Mouse (Mus musculus) testis, postnatal 10 days (tissue): ENCODE results near the gene Myom3.
"Not testable (repeated sequence)": the region's sequence is repeated elsewhere in the genome, so short reads cannot be mapped to it uniquely, and the experiment has no call there.

Experiments
- DNase-seq: peaks from one replicate; pipeline ENCODE4 v3.0.0; 2021; ENCODE audit warnings: low spot score

The Myom3 gene

DNA sequence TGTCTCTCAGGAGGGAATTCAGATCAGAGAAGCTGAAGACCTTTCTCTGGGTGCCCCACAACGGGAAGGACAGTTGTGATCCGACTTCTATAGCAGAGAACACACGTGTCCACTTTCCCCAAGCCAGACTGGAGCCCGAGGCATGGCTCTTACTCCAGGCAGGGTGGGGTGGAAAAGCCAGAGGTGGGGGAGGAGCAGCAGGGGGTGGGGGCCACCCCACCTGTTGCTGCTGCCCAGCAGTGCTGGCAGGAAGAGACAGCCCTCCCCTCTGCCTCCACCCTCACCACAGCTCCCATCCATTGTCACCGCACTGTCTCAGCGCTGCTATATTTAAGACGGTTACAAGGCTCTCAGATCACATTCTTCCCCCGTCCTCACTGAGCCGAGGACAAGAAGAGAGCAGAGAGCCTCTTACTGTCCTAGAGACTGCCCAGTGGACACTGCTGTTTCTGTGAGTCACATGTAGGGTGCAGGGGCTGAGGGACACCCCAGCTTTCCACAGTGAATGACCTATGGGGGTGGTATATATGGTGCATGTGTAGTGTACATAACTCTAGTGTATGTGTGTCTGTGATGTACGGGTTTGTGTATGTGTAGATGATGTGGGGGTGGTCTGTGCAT is at the start of gene Myom3:
Gene Myom3, plus strand, starts transcription at position 360 of the 621 bp plus-strand sequence.
- no peak for DNase-seq

DNA sequence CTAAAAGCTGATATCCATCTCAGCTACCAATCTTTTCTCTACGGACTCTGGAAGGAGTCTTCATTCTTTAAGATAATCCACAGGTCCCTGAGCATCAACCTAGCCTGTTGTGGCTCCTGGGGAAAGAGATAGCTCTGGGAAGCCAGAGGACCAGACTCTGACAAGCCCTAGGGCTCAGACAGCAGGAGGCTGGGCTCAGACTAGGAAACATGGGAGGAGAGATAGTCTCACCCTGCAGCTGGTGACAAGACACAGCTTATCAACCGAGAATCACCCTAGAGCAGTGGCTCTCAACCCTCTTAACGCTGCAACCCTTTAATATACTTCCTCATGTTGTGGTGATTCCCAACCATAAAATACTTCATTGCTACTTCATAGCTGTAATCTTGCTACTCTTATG is 49.1 kb upstream of the Myom3 start:
- DNase-seq, result no peak

DNA sequence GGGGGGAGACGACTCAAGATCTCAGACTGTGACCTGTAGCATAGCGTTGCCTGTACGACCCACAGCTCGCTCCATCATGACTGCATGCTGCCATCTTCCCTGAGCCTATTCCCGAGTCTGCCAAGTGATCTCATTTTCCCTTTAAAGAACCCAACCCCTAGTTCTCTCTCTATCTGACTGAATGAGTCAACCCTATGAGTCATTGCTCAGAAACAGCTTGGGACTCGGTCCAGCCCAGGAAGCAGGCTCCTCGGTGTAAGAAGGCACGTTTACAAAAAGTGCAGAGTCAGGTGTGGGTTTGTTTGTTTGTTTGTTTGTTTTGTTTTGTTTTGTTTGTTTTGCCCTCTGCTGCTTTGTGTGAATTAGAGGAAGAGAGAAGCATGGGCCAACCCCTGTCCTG is 44.7 kb upstream of the Myom3 start:
- DNase-seq, result no peak

DNA sequence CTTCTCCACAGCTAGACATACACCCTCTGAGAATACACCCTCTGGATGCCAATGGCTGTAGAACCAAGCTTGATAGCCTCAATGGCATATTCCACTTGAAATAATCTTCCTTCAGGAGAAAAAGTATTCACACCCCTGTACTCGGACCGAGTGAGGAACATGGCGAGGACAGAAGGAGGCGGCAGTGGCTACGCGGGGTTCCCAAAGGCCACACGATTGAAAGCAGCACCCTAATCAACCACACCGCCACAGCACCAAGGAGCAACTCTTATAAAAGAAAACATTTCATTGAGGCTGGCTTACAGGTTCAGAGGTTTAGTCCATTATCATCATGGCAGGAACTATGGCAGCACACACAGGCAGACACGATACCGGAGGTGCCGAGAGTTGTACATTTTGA is 43.1 kb upstream of the Myom3 start:
- DNase-seq, result not testable (repeated sequence)

DNA sequence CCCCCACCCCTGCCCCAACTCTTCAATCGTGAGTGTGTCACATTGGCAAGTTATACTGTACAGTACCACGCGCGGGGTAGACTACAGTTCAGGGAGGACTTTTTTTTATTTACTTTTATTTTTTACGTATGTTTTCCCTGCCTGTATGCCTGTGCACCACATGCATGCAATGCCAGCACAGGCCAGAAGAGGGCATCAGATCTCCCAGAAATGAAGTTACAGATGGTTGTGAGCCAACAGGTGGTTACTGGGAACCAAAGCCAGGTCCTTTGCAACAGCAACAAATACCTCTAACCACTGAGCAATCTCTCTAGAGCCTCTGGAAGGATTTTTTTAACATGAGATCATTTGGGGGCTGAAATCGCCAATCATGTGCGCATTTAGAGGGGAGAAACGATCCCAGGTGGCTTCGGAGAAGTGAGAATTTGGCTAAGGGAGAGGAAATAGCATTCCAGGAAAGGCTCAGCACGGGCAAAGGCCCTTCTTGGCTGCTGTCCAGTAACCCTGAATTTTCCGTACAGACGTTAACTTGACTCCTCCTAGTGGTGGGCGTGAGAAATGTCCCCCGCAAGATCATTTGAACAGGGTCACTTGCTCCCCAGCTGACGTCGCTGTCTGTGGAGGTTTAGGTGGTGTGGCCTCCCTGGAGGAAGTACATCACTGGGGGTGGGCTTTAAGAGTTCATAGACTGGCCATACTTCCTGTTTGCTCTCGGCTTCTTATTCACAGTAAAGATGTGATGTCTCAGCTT is 36.8 kb upstream of the Myom3 start:
- no peak for DNase-seq

DNA sequence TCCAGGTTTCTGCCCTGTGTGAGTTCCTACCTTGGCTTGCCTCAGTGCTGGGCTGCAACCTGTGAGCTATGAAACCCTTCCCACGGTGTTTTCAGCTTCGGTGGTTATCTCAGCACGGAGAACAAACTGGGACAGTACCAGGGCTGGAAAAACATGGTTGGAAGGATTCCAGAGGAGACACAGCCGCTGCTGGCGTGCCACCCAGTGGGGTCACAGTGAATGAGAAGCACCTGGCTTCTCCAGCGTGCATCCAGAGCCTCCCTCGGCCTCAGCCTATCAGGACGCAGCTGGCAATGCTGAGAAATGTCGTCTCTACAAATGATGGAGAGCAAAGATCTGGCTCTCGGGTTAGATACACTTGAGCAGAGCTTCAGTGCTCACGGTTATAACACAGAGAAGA is 33.1 kb upstream of the Myom3 start:
- no peak for DNase-seq

DNA sequence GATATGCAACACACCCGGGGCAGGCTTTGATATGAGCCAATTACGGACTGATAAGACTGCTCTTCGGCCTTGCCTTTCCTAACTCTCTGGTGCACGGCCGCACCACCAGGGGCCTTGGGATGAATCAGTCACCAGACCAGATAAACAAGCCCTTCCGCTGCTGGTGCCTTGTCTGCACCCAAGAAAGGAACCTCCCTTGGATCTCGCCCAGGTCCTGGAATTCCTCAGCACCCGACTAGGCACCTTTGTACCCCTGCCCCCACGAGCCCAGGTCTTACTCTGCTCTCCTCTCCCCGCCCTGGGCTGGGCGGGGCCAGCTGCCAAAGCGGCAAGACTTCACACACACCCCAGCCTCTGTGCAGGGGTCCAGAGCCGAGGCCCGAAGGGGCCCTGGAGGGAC is 31.7 kb upstream of the Myom3 start, which contains the start of gene Il22ra1:
Gene Il22ra1, plus strand, starts transcription at position 356 of the 400 bp plus-strand sequence.
- DNase-seq, result peak; percentile 52

DNA sequence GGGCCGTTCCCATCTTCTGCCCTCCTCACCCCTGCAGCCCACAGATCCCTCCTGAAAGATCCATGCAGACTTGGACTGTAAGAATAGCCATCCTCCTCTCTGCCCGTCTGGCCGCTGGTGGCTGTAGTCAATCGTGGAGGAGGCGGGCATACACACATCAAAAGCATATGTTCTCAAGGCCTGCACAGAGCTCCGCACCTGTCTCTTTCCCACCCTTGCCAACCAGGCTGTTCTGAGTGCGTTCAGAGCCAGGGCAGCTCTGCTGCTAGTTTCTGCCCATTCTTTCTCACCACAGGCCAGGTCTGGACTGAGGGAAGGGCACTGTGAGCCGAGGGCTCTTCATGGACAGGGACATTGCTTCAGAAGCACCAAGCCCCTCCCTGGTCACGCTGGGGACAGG is 29.3 kb upstream of the Myom3 start:
- peak; percentile 33 for DNase-seq

DNA sequence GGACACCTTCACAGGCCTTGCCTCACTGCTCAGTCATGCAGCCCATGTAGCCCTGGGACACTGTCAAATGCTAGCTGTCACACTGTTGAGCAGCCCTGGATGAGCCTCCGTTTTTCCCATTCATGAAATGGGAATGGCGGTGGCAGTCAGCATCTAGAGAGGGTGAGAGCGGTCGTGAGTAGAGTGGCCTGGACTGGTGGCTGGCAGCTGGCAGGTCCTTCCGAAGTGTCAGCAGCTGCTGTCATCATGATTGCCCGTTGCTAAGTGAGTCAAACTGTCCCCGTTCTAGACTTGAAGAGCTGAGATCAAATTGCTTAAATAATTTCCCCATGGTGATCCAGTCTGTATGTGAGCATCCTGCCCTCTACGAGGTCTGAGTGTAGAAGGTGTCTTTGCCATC is 28.6 kb upstream of the Myom3 start:
- no peak for DNase-seq

DNA sequence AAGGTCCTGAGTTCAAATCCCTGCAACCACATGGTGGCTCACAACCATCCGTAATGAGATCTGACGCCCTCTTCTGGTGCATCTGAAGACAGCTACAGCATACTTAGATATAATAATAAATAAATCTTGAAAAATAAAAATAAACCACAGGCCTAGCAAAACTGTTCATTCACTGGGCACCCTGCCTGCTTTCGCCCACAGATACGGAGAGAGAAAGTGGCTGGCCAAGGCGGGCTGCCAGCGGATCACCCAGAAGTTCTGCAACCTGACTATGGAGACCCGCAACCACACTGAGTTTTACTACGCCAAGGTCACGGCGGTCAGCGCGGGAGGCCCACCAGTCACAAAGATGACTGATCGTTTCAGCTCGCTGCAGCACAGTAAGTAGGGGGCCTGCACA is 25.6 kb upstream of the Myom3 start:
- no peak for DNase-seq

DNA sequence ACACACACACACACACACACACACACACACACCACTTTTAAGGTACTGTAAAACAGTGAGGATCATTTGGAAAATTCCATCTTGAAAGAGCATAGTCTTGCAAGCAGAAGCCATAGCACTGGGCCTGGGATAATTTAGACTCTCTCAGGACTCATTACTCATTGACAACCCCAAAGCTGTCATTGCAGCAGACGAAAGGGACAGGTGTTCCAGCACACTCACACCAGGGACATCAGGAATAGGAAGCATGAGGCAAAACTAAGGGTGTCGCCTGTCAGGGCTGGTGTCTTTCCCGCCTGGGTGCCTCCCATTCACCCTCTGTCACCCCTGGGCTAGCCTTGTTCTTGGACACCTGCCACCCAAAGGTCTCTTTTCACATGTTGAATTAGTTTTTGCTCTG is 22.6 kb upstream of the Myom3 start:
- DNase-seq, result no peak

DNA sequence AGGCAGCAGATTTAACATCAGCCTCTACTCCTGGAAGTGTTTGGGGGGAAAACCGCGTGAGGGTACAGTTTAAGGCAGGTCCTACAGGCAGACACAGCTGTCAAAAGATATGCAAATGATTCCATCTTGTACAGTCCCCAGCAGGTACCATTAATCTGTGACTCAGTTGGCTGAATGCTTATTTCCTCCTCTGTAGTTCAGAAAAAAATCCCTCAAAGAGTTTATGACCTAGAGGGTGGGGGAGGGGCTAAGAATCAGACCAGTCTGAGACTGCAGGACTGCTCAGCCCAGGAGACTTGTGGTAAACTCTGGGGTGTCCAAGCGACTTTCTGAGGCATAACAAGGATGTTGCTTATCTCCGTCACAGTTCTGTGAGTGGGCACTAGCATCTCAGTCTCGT is 21.3 kb upstream of the Myom3 start:
- DNase-seq, result no peak

DNA sequence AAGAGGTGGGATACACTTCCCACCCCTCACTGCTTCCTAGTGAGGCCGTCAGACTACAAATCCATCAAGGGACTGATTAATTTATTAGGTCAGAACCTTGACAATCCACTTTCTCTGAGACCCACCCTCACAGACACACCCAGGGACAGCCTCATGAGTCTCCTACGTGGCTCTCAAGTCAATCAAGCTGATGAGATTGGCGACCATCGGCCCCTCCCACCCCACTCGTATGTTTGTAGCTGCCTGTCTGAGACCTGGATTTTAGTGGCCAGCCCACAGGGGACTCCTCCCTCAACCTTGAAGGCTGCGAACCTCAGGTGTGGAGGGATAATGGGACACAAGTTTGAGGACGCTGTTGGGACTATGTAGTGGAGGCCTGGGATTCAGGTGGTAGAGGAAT is 20.4 kb upstream of the Myom3 start:
- DNase-seq, result no peak

DNA sequence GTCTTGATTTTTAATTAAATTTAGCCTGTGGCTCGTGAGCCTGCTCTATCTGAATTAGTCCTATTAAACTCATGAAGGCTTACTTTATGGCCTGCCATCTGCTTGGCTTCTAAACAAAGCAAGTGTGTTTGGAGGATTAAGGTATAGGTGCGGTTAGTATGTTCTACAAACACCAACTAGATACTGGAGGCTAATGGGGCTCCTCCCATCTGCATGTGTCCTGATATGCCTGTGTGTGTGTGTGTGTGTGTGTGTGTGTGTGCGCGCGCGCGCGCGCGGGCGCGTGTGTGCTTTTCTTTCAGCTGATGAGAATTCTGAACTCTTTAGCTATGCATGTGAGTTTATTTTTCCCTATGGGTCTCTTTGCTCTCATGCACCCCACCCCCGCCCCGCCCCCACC is 19.8 kb upstream of the Myom3 start:
- DNase-seq, result no peak

DNA sequence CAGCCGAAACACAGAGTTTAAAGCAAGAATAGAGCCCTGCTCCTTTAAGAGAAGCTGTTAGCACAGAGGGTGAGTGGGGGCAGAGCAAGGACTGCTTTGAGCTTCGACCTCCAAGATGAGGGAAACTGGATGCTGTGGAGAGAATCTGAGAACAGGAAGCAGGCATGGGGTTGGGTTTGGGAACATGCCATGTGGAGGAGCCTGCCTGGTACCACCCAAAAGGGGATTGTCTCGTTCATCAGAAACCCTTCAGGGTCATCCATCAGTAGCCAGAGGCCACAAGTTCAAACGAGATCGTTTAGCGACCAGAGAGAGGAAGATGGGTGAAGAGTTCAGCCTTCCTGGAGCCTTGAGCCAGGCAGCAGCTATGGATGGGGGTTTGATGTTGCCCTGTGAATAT is 16.0 kb upstream of the Myom3 start:
- DNase-seq, result peak; percentile 35

DNA sequence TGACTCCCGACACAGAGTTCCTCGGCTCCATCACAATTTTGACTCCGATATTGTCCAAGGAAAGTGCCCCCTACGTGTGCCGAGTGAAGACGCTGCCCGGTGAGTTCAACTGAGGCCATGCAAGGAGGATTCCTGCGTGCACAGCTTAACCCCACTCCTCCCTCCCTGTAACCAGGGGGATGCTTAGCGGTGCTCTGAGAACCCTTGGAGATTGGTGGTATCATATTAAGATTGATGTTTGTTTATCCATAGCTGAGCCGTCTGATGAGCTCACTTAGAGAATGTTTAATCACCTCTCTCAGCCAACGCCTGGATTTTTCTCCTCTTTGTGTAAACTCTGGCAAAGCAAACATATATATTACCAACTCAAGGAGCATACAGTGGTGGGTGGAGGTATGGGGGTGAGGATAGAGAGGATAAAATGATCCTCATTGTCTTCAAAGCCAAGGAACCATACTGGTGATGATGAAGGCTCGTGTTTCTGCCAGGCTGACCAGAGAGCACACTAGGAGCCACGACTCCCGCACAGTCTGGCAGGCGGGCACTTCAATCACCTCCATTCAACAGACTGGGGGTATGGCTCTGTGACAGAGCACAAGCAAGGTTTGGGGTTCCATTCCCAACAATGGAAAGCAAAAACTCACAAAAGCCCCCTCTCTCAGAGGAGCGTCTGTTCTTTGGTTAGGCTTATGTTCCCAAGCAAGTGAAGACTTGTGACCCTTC is 14.6 kb upstream of the Myom3 start:
- no peak for DNase-seq

DNA sequence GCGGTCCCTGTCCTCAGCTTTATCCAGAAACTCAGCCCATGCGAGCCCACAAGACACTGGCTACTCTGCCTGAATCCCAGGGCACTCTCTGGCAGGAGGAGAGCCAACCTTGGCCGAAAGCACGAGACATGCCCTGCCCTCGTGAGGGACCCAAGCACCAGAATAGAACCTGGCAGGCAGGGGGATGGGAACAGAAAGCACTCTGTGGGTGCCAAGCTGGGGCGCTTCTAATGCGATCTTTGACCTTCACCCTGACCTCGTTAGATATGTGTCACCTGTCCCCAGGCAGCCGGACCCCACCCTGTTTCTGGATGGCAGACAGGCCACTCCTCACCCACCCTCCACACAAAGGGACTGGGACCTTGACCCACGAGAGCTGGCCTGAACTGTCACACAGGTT is 13.9 kb upstream of the Myom3 start:
- no peak for DNase-seq

DNA sequence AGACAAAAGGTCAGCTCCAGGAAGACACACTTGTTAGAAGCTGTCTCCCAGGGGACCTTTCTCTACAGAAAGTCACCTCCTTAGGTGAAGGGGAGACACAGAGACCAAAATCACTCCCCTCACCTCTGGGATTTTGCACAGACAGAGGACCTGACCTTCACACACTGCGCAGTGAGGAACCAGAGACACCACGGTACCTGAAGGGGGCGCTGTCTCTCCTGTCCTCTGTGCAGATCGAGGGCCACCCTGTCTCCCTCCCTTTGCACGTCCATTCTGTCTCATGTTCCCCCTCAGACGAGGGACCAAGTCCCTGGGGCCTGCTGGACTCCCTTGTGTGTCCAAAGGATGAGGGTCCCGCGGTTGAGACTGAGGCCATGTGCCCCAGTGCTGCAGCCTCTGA is 8.6 kb upstream of the Myom3 start:
- DNase-seq, result no peak

DNA sequence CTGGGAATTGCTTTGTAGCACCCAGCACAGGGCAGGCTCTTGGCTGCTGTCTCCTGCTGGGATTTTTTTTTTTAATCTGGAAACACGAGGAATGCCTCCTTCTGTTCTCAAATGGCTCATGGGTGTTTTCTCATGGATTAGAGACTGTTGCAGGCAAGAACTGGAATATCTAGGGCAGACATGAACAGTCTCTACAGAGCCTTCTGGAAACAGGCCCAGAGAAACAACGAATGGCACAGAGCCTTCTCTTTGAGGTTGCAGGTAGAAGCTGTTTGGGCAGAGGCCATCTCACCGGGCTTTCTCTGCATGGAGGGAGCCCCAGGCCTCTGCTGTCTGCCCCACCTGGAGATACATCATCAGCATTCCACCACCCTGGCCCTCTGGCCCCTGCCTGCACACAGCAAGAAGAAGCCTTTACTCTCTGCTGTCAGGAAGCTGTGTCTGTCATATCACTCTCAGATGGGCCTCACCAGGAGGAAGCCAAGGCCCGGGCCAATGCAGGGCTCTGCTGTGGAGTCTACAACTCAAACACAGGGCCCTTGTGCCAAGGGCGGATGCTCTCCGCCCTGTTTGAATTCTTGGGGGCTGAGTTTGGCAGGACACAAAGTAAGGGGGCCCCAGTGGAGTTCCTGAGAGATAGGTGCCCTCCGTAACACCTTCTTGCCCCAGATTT is 7.3 kb upstream of the Myom3 start:
- no peak for DNase-seq

DNA sequence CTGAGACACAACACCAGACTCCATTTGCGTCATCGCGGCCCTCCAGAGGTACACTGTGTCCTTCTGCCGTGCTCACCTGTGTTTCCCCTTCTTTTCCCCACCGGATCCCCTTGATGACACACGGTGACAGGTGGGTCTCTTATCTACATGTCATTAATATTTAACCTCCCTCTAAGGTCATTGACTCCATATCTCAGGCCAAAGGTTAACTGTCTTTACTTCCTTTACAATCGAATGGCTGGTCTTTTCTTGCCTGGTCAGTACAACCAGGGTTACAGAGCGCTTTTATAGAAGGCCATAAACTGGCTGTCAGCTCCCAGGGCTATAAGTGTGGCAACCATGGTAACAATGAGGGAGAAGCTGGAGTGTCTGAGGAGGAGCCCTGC is 6.7 kb upstream of the Myom3 start:
- no peak for DNase-seq

DNA sequence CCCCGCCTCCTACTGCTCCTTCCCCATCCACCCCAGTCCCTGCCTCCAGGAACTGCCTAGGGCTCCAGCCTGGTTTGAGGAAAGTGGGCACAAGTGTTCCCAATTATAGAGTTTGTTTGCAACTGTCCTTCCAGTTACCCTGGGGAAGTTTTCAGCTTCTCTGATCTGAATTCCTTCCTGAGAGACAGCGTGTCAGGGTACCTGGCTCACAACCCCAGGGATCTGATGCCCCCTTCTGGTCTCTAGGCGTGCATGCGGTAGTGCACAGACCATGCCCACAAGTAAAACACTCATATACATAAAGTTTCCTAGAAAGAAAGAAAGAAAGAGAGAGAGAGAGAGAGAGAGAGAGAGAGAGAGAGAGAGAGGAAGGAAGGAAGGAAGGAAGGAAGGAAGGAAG is 1.2 kb upstream of the Myom3 start:
- no peak for DNase-seq

DNA sequence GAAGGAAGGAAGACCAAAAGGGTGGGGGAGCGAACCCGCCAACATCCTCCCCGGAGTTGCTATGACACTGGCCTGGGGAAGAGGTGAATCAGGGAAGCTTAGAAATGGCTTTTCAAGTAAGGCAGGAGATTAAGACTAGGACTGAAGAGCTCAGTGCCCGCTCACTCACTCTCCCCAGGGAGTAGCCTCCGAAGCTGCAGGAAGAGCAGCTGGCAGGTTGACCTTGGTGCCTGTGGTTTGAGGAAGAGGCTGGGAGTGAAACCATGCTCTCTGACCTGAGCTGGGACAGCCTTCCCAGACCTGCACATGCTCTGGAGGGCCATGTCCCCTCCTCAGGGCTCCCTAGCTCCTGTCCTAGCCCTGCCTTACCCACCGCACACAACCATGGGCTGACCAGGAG is 690 bp upstream of the Myom3 start:
- no peak for DNase-seq

DNA sequence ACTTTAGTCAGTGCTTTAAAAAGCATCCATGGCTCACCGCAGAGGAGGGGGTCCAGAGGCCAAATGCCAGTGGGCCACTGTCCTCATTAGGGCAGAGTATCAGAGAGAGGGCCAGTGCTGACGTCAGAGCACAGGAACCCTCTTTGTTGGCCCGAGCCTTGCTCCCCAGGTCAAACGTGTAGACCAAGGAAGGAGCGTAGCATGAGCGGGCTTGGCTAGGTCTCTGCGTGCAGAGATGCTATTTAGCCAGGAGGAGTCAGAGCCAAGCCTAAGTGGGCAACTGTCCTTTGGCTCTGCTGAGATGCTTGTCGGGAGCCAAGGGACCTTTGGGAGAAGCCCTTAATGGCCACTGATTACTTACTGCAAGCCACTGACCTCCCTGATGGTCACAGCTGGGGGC is 1.5 kb downstream of the Myom3 start:
- no peak for DNase-seq
